9 mouse cellular contexts compared by ENCODE assay signal in genomic region chr2:179443226-179443815, GRCm38 (mm10). TPM values are rescaled to one million over a fixed set of nuclear protein-coding genes. Genes with fewer than 3 reads are reported as not detected.
DNase-seq lines count a peak whose midpoint lies in the region; ATAC-seq lines count a peak whose summit lies in the region.
"Had no signal": no experiment of that assay in that cellular context is flagged by ENCODE, and none has a peak within 500 bp of the region (broad histone marks: within the 10 kb centered on the region; RNA-seq: fewer than 3 reads in every experiment).

No protein-coding gene starts in this region.

- H3K4me1 ChIP-seq in embryonic facial prominence, embryonic 14.5 days (ENCODE audit: control insufficient read depth, insufficient read depth, low read length), result no peaks in the 10 kb centered on the region
- peaks cover 19% of the 10 kb centered on the region for H3K4me1 ChIP-seq in heart, embryonic 15.5 days (replicated peaks)
- H3K4me1 ChIP-seq in liver, embryonic 15.5 days (replicated peaks), result no peaks in the 10 kb centered on the region

- peak overlapping the region; percentile 99 for H3K4me2 ChIP-seq in embryonic facial prominence, embryonic 14.5 days (ENCODE audit: low read depth, low read length)
- peak overlapping the region; percentile 92 for H3K4me2 ChIP-seq in heart, embryonic 15.5 days
- H3K4me2 ChIP-seq in liver, embryonic 15.5 days, result peak overlapping the region; percentile 69

- H3K9ac ChIP-seq in embryonic facial prominence, embryonic 14.5 days (ENCODE audit: low read depth, low read length), result peak overlapping the region; percentile 67
- peak overlapping the region; percentile 49 for H3K9ac ChIP-seq in heart, embryonic 15.5 days
- H3K9ac ChIP-seq in liver, embryonic 15.5 days, result no peak overlapping the region

- peak overlapping the region; percentile 71 for H3K4me3 ChIP-seq in embryonic facial prominence, embryonic 14.5 days (ENCODE audit: low read depth, low read length)
- peak overlapping the region; percentile 63 for H3K4me3 ChIP-seq in heart, embryonic 15.5 days
- peak overlapping the region; percentile 49 for H3K4me3 ChIP-seq in liver, embryonic 15.5 days (replicated peaks)

- peak; percentile 51; the same call in 1 of the 2 replicates for ATAC-seq in embryonic facial prominence, embryonic 14.5 days (ENCODE audit: low read depth)
- ATAC-seq in heart, embryonic 15.5 days (replicated peaks; ENCODE audit: insufficient number of reproducible peaks, insufficient read depth, low FRiP score, low read depth), result no peak
- ATAC-seq in liver, embryonic 15.5 days (ENCODE audit: insufficient read depth), result no peak

- WGBS in embryonic facial prominence, embryonic 14.5 days, result under 1% methylated on average over 31 of the region's 51 CpGs
- under 1% methylated on average over 51 of the region's 51 CpGs for WGBS in heart, embryonic 15.5 days
- 2% methylated on average over 51 of the region's 51 CpGs for WGBS in liver, embryonic 15.5 days (ENCODE audit: insufficient replicate concordance)

- 0 out of 2 replicates have a peak overlapping the region, but pooled peaks have one; percentile 39 for H3K27ac ChIP-seq in embryonic facial prominence, embryonic 14.5 days (replicated peaks; ENCODE audit: low read depth, low read length)
- H3K27ac ChIP-seq in heart, embryonic 15.5 days, result no peak overlapping the region
- no peak overlapping the region for H3K27ac ChIP-seq in liver, embryonic 15.5 days (replicated peaks)

- no peaks in the 10 kb centered on the region for H3K9me3 ChIP-seq in embryonic facial prominence, embryonic 14.5 days (ENCODE audit: control insufficient read depth, low read length)
- no peaks in the 10 kb centered on the region for H3K9me3 ChIP-seq in heart, embryonic 15.5 days (replicated peaks)
- H3K9me3 ChIP-seq in liver, embryonic 15.5 days (replicated peaks), result no peaks in the 10 kb centered on the region

- no peaks in the 10 kb centered on the region for H3K36me3 ChIP-seq in embryonic facial prominence, embryonic 14.5 days (ENCODE audit: control insufficient read depth, insufficient read depth, low read length)
- H3K36me3 ChIP-seq in heart, embryonic 15.5 days, result no peaks in the 10 kb centered on the region
- no peaks in the 10 kb centered on the region for H3K36me3 ChIP-seq in liver, embryonic 15.5 days (replicated peaks)

- peaks cover 36% of the 10 kb centered on the region for H3K27me3 ChIP-seq in embryonic facial prominence, embryonic 14.5 days (replicated peaks; ENCODE audit: control insufficient read depth, insufficient read depth, low read length)
- H3K27me3 ChIP-seq in heart, embryonic 15.5 days, result peaks cover 72% of the 10 kb centered on the region
- peaks cover 56% of the 10 kb centered on the region for H3K27me3 ChIP-seq in liver, embryonic 15.5 days
- H3K27me3 ChIP-seq: CH12.LX had no signal

- DNase-seq in layer of hippocampus, adult 11-12 months (ENCODE audit: low spot score), result peak; percentile 21
- DNase-seq in layer of hippocampus, adult 9-11 months, result no peak
- peak; percentile 56 for DNase-seq in embryonic facial prominence, embryonic 14.5 days (ENCODE audit: low spot score)
- DNase-seq in kidney, postnatal 14 days, result peak; percentile 71
- DNase-seq in ovary, postnatal 14 days (ENCODE audit: low spot score), result peak; percentile 6
- DNase-seq in spleen, postnatal 14 days (ENCODE audit: low spot score in 2 of 2), result no peak

RNA-seq across cellular contexts. Expression of gene Cdh4, which starts 1.1 kb away (rescaled TPM):
- 9.2 and 11.1 TPM in 2 replicates for polyA plus RNA-seq in embryonic facial prominence, embryonic 14.5 days (2014; fragmentation: Nextera tagmentation; extraction: Ambion mirVana)
- 1.4 and 6.4 TPM in 2 replicates for polyA plus RNA-seq in heart, embryonic 15.5 days (2015; fragmentation: Nextera tagmentation; extraction: Ambion mirVana)
- polyA plus RNA-seq in liver, embryonic 15.5 days (2015; fragmentation: Nextera tagmentation; extraction: Ambion mirVana), result 0.29 and 0.31 TPM in 2 replicates

Comparison
In these comparisons a context has a peak if more than half of its experiments do, and no peak if none do; other contexts are left out.
1. DNase-seq: peak in layer of hippocampus, adult 11-12 months (single experiment), embryonic facial prominence, embryonic 14.5 days (single experiment), kidney, postnatal 14 days (single experiment) and ovary, postnatal 14 days (single experiment); none in layer of hippocampus, adult 9-11 months (single experiment) and spleen, postnatal 14 days (0 of 2).
2. Peak in every context shown above with its lines, with median percentiles within 50 percentile points of each other: H3K4me2 ChIP-seq and H3K4me3 ChIP-seq.